In genomic region chr16:21340136-21340535, GRCm38 (mm10) we compare ENCODE assay signal across 8 mouse cellular contexts.
DNase-seq lines count a peak whose midpoint lies in the region; ATAC-seq and TF ChIP-seq lines count a peak whose summit lies in the region.

No protein-coding gene starts in this region.

- WGBS in heart, embryonic 11.5 days (ENCODE audit: insufficient replicate concordance): 61% methylated on average over 7 of the region's 7 CpGs
- WGBS in limb, embryonic 14.5 days: 30% methylated on average over 7 of the region's 7 CpGs
- WGBS in stomach, postnatal 0 days: 32% methylated on average over 7 of the region's 7 CpGs

- no peak for TF ChIP-seq EP300 in stomach, postnatal 0 days (optimal IDR thresholded peaks at IDR 0.05)

- H3K27me3 ChIP-seq in heart, embryonic 11.5 days (ENCODE audit: control insufficient read depth, insufficient read depth, low read length): no peaks in the 10 kb centered on the region
- H3K27me3 ChIP-seq in limb, embryonic 14.5 days (ENCODE audit: control insufficient read depth, insufficient read depth, low read length): no peaks in the 10 kb centered on the region
- H3K27me3 ChIP-seq in stomach, postnatal 0 days (ENCODE audit: control insufficient read depth, insufficient read depth, low read length): no peaks in the 10 kb centered on the region

- intact Hi-C loops in heart, postnatal 25 days (cut with DNase I): loop anchor here (5.0 kb wide), 1 partner anchor 52 kb away; no protein-coding TSS in a partner anchor
- intact Hi-C loops in gastrocnemius, postnatal 36 days (cut with DNase I): loop anchor here (5.0 kb wide), 1 partner anchor 43 kb away; no protein-coding TSS in a partner anchor

- TF ChIP-seq POLR2A in limb, embryonic 14.5 days (IDR thresholded peaks at IDR 0.05; ENCODE audit: borderline replicate concordance, extremely low read depth, insufficient read depth, insufficient read length): no peak

- peaks cover 15% of the 10 kb centered on the region for H3K4me1 ChIP-seq in heart, embryonic 11.5 days (ENCODE audit: control insufficient read depth, insufficient read depth, low read length)
- peaks cover 21% of the 10 kb centered on the region for H3K4me1 ChIP-seq in limb, embryonic 14.5 days (ENCODE audit: control insufficient read depth, insufficient read depth, low read length)
- H3K4me1 ChIP-seq in stomach, postnatal 0 days (replicated peaks; ENCODE audit: control insufficient read depth, insufficient read depth): peaks cover 19% of the 10 kb centered on the region

- peak overlapping the region; percentile 47; the same call in 1 of the 2 replicates for H3K9ac ChIP-seq in heart, embryonic 11.5 days (ENCODE audit: low read depth, low read length)
- H3K9ac ChIP-seq in limb, embryonic 14.5 days (ENCODE audit: low read depth, low read length, severe bottlenecking): no peak overlapping the region
- no peak overlapping the region for H3K9ac ChIP-seq in stomach, postnatal 0 days (ENCODE audit: low read length)

- no peak for TF ChIP-seq CTCF in stomach, postnatal 0 days (IDR thresholded peaks at IDR 0.05; ENCODE audit: low read depth)

- no peaks in the 10 kb centered on the region for H3K36me3 ChIP-seq in heart, embryonic 11.5 days (ENCODE audit: control insufficient read depth, insufficient read depth, low read length)
- no peaks in the 10 kb centered on the region for H3K36me3 ChIP-seq in limb, embryonic 14.5 days (ENCODE audit: control insufficient read depth, insufficient read depth, low read length)
- no peaks in the 10 kb centered on the region for H3K36me3 ChIP-seq in stomach, postnatal 0 days (ENCODE audit: control insufficient read depth, insufficient read depth, low read length)

- no peak overlapping the region for H3K4me3 ChIP-seq in heart, embryonic 11.5 days (ENCODE audit: low read depth, low read length)
- no peak overlapping the region for H3K4me3 ChIP-seq in limb, embryonic 14.5 days (replicated peaks; ENCODE audit: low read length)
- no peak overlapping the region for H3K4me3 ChIP-seq in stomach, postnatal 0 days (ENCODE audit: low read depth, low read length)

- H3K4me2 ChIP-seq in heart, embryonic 11.5 days: no peak overlapping the region
- H3K4me2 ChIP-seq in limb, embryonic 14.5 days (replicated peaks; ENCODE audit: low read depth, low read length, severe bottlenecking): no peak overlapping the region
- no peak overlapping the region for H3K4me2 ChIP-seq in stomach, postnatal 0 days (replicated peaks; ENCODE audit: low read depth)

- no peaks in the 10 kb centered on the region for H3K9me3 ChIP-seq in heart, embryonic 11.5 days (replicated peaks; ENCODE audit: control insufficient read depth, low read length)
- no peaks in the 10 kb centered on the region for H3K9me3 ChIP-seq in limb, embryonic 14.5 days (ENCODE audit: control insufficient read depth, low read length)
- H3K9me3 ChIP-seq in stomach, postnatal 0 days (ENCODE audit: control insufficient read depth, low read length): no peaks in the 10 kb centered on the region

- no peak for ATAC-seq in heart, embryonic 11.5 days (replicated peaks; ENCODE audit: insufficient number of reproducible peaks, low FRiP score, low TSS enrichment)
- ATAC-seq in limb, embryonic 14.5 days (ENCODE audit: low FRiP score, low read depth): no peak
- ATAC-seq in stomach, postnatal 0 days (ENCODE audit: low FRiP score, low TSS enrichment): no peak

- H3K27ac ChIP-seq in heart, embryonic 11.5 days (ENCODE audit: low read depth, low read length): peak overlapping the region; percentile 71; the same call in 1 of the 2 replicates
- peak overlapping the region; percentile 92 for H3K27ac ChIP-seq in limb, embryonic 14.5 days (replicated peaks; ENCODE audit: low read depth, low read length)
- peak overlapping the region; percentile 92 for H3K27ac ChIP-seq in stomach, postnatal 0 days (replicated peaks)

- no peak for DNase-seq in heart, postnatal 25 days (ENCODE audit: low spot score)
- DNase-seq in right cerebral cortex, postnatal 10 days (ENCODE audit: low spot score in 2 of 2): peak; percentile 40 to 57
- DNase-seq in right cerebral cortex, adult 18-20 months: no peak
- DNase-seq in limb, embryonic 14.5 days (ENCODE audit: low spot score): no peak
- DNase-seq in stomach, postnatal 0 days (ENCODE audit: low spot score): peak; percentile 54
- DNase-seq in gastrocnemius, postnatal 36 days: no peak
- DNase-seq in gastrocnemius, postnatal 25 days: no peak

Comparison
In these comparisons a context has a peak if more than half of its experiments do, and no peak if none do; other contexts are left out.
1. DNase-seq: peak in right cerebral cortex, postnatal 10 days (2 of 2) and stomach, postnatal 0 days (single experiment); none in heart, postnatal 25 days (single experiment), right cerebral cortex, adult 18-20 months (single experiment), limb, embryonic 14.5 days (single experiment), gastrocnemius, postnatal 36 days (0 of 2) and gastrocnemius, postnatal 25 days (single experiment).
2. Peak in every context shown above with its lines, with median percentiles within 50 percentile points of each other: H3K27ac ChIP-seq.